Mouse (Mus musculus) MEL (cell line): ENCODE data around the gene Pla2g3. TPM values are rescaled to one million over a fixed set of nuclear protein-coding genes. Genes with fewer than 3 reads are reported as not detected.
A peak's percentile ranks its signal among the peaks of the same experiment; 100 is the strongest.

Source experiments
- DNase-seq: peaks from one replicate; pipeline ENCODE4 v3.0.0; 2011; ENCODE audit warnings: low read depth, low spot score
- H3K27ac ChIP-seq: 2 replicates; pipeline ENCODE4 v1.5.1; 2012; ENCODE audit warnings: low read depth, mild to moderate bottlenecking, control low read depth, low read length, moderate library complexity; ENCODE audit not compliant: control insufficient read depth
- H3K27me3 ChIP-seq, 2 experiments: fragments of 150-350 bp in 1 of 2; sonication (generic) in 1 of 2; 2 replicates each; pipeline ENCODE4 v1.6.1; 2012; ENCODE audit warnings: low read length in 2 of 2, mild to moderate bottlenecking in 2 of 2, improper control_type of control experiment in 1 of 2, moderate library complexity in 1 of 2; ENCODE audit not compliant: insufficient read depth in 2 of 2, control insufficient read depth in 1 of 2
- H3K36me3 ChIP-seq, 2 experiments: 2 replicates each; pipeline ENCODE4 v1.6.1; 2012 to 2014; ENCODE audit warnings: low read length in 2 of 2, improper control_type of control experiment in 1 of 2, inconsistent platforms in 1 of 2, mild to moderate bottlenecking in 1 of 2; ENCODE audit not compliant: insufficient read depth in 2 of 2, control insufficient read depth in 1 of 2
- H3K4me1 ChIP-seq, 2 experiments: fragments of 150-350 bp in 1 of 2; sonication (generic) in 1 of 2; 2 replicates each; pipeline ENCODE4 v1.6.1; 2012; ENCODE audit warnings: low read length in 2 of 2, improper control_type of control experiment in 1 of 2, mild to moderate bottlenecking in 1 of 2; ENCODE audit not compliant: insufficient read depth in 2 of 2, control insufficient read depth in 1 of 2
- H3K4me3 ChIP-seq, 2 experiments: fragments of 150-350 bp in 1 of 2; sonication (generic) in 1 of 2; 2 replicates each; pipeline ENCODE4 v1.5.1; 2012; ENCODE audit warnings: low read depth in 2 of 2, low read length in 2 of 2, mild to moderate bottlenecking in 2 of 2, moderate library complexity in 2 of 2, control low read depth in 1 of 2, improper control_type of control experiment in 1 of 2; ENCODE audit not compliant: control insufficient read depth in 1 of 2, insufficient read depth in 1 of 2
- H3K79me2 ChIP-seq: 2 replicates; pipeline ENCODE4 v1.6.1; 2012; ENCODE audit warnings: mild to moderate bottlenecking, low read length, moderate library complexity; ENCODE audit not compliant: control insufficient read depth, poor library complexity, insufficient read depth
- H3K9ac ChIP-seq: 2 replicates; pipeline ENCODE4 v1.6.1; 2012; ENCODE audit warnings: low read depth, mild to moderate bottlenecking, control low read depth, low read length, moderate library complexity; ENCODE audit not compliant: control insufficient read depth, poor library complexity, severe bottlenecking
- H3K9me3 ChIP-seq: fragments of 150-350 bp; sonication (generic); replicated peaks from 2 replicates; pipeline ENCODE4 v1.6.1; 2012; ENCODE audit warnings: mild to moderate bottlenecking, low read length, improper control_type of control experiment, moderate library complexity; ENCODE audit not compliant: insufficient read depth
- BHLHE40 ChIP-seq: IDR thresholded peaks from 2 replicates; pipeline ENCODE4 v1.6.1; 2012; ENCODE audit warnings: low read depth, mild to moderate bottlenecking, inconsistent platforms, low read length, improper control_type of control experiment, borderline replicate concordance
- CHD2 ChIP-seq: IDR thresholded peaks from 2 replicates; pipeline ENCODE4 v1.6.1; 2011; ENCODE audit warnings: low read length, improper control_type of control experiment
- ELF1 ChIP-seq: IDR thresholded peaks from 2 replicates; pipeline ENCODE4 v1.6.1; 2014; ENCODE audit warnings: low read depth, mild to moderate bottlenecking, inconsistent platforms, low read length, improper control_type of control experiment, moderate library complexity
- EP300 ChIP-seq, 2 experiments: IDR thresholded peaks; 2 replicates each; pipeline ENCODE4 v1.6.1; 2011; ENCODE audit warnings: improper control_type of control experiment in 2 of 2, low read length in 2 of 2, low read depth in 1 of 2, mild to moderate bottlenecking in 1 of 2
- ETS1 ChIP-seq: IDR thresholded peaks from 2 replicates; pipeline ENCODE4 v1.6.1; 2012; ENCODE audit warnings: low read depth, mild to moderate bottlenecking, inconsistent platforms, low read length, improper control_type of control experiment, moderate library complexity
- GATA1 ChIP-seq: IDR thresholded peaks from 2 replicates; pipeline ENCODE4 v1.6.1; 2011; ENCODE audit warnings: low read depth, low read length, improper control_type of control experiment
- JUND ChIP-seq: IDR thresholded peaks from 2 replicates; pipeline ENCODE4 v1.6.1; 2011; ENCODE audit warnings: low read depth, mild to moderate bottlenecking, improper control_type of control experiment, low read length
- KAT2A ChIP-seq: conservative IDR thresholded peaks from 2 replicates; pipeline ENCODE4 v1.6.1; 2012; ENCODE audit warnings: low read depth, low read length, improper control_type of control experiment, inconsistent platforms
- MAFK ChIP-seq: IDR thresholded peaks from 2 replicates; pipeline ENCODE4 v1.6.1; 2011; ENCODE audit warnings: low read depth, mild to moderate bottlenecking, low read length, improper control_type of control experiment, borderline replicate concordance
- MAX ChIP-seq: IDR thresholded peaks from 2 replicates; pipeline ENCODE4 v1.6.1; 2011; ENCODE audit warnings: low read length, improper control_type of control experiment
- MAZ ChIP-seq: IDR thresholded peaks from 2 replicates; pipeline ENCODE4 v1.6.1; 2012; ENCODE audit warnings: low read depth, mild to moderate bottlenecking, inconsistent platforms, low read length, improper control_type of control experiment
- MEF2A ChIP-seq: IDR thresholded peaks from 2 replicates; pipeline ENCODE4 v1.6.1; 2014; ENCODE audit warnings: low read depth, mild to moderate bottlenecking, inconsistent platforms, low read length, improper control_type of control experiment; ENCODE audit not compliant: poor library complexity, insufficient replicate concordance, severe bottlenecking; ENCODE audit errors: extremely low read depth
- MXI1 ChIP-seq: IDR thresholded peaks from 2 replicates; pipeline ENCODE4 v1.6.1; 2011; ENCODE audit warnings: mild to moderate bottlenecking, low read depth, low read length, improper control_type of control experiment
- MYB ChIP-seq: IDR thresholded peaks from 2 replicates; pipeline ENCODE4 v1.6.1; 2011; ENCODE audit warnings: mild to moderate bottlenecking, low read depth, low read length, improper control_type of control experiment
- MYC ChIP-seq: IDR thresholded peaks from 2 replicates; pipeline ENCODE4 v1.6.1; 2011; ENCODE audit warnings: low read depth, mild to moderate bottlenecking, low read length, improper control_type of control experiment, moderate library complexity
- NELFE ChIP-seq: IDR thresholded peaks from 2 replicates; pipeline ENCODE4 v1.6.1; 2011; ENCODE audit warnings: low read depth, low read length, improper control_type of control experiment
- POLR2AphosphoS2 ChIP-seq: IDR thresholded peaks from 2 replicates; pipeline ENCODE4 v1.6.1; 2011; ENCODE audit warnings: low read length, improper control_type of control experiment
- RAD21 ChIP-seq: IDR thresholded peaks from 2 replicates; pipeline ENCODE4 v1.6.1; 2011; ENCODE audit warnings: mild to moderate bottlenecking, low read depth, low read length, improper control_type of control experiment
- SIN3A ChIP-seq: IDR thresholded peaks from 2 replicates; pipeline ENCODE4 v1.6.1; 2012; ENCODE audit warnings: low read length, improper control_type of control experiment, inconsistent platforms
- TAL1 ChIP-seq: IDR thresholded peaks from 2 replicates; pipeline ENCODE4 v1.6.1; 2012; ENCODE audit warnings: mild to moderate bottlenecking, inconsistent platforms, low read length, moderate library complexity, mixed read lengths
- TBP ChIP-seq: IDR thresholded peaks from 2 replicates; pipeline ENCODE4 v1.8.0; 2011; ENCODE audit warnings: low read depth, low read length, improper control_type of control experiment
- UBTF ChIP-seq: IDR thresholded peaks from 2 replicates; pipeline ENCODE4 v1.6.1; 2012; ENCODE audit warnings: low read depth, mild to moderate bottlenecking, inconsistent platforms, low read length, improper control_type of control experiment, moderate library complexity, borderline replicate concordance; ENCODE audit not compliant: insufficient read depth
- USF1 ChIP-seq: IDR thresholded peaks from 2 replicates; pipeline ENCODE4 v1.6.1; 2014; ENCODE audit warnings: low read depth, mild to moderate bottlenecking, inconsistent platforms, low read length, improper control_type of control experiment, moderate library complexity
- ZC3H11A ChIP-seq: IDR thresholded peaks from 2 replicates; pipeline ENCODE4 v1.6.1; 2012; ENCODE audit warnings: low read depth, mild to moderate bottlenecking, inconsistent platforms, low read length, improper control_type of control experiment
- ZNF384 ChIP-seq: IDR thresholded peaks from 2 replicates; pipeline ENCODE4 v1.6.1; 2012; ENCODE audit warnings: low read depth, mild to moderate bottlenecking, inconsistent platforms, low read length, improper control_type of control experiment
- polyA plus RNA-seq, 2 experiments: library from polyadenylated mRNA; stranded (reverse) in 1 of 2; unstranded in 1 of 2; fragments of >175 nt in 1 of 2; fragments of >200 nt in 1 of 2; gene quantifications; 2 replicates each; pipeline versions ENCODE4 v1.2.1 to v1.2.4; 2012; ENCODE audit warnings: low replicate concordance in 2 of 2, low read depth in 1 of 2; ENCODE audit not compliant: insufficient read length in 2 of 2, insufficient read depth in 1 of 2, missing spikeins in 1 of 2
- total RNA-seq: library from RNA; depleted of rRNA; stranded (reverse); fragments of 300-350 nt; gene quantifications from 2 replicates; pipeline ENCODE4 v1.2.3, GENCODE M21; 2012

The Pla2g3 gene
- total and polyA plus RNA-seq, 3 experiments, result 0.15 to 0.39 TPM; not detected in 1

DNA sequence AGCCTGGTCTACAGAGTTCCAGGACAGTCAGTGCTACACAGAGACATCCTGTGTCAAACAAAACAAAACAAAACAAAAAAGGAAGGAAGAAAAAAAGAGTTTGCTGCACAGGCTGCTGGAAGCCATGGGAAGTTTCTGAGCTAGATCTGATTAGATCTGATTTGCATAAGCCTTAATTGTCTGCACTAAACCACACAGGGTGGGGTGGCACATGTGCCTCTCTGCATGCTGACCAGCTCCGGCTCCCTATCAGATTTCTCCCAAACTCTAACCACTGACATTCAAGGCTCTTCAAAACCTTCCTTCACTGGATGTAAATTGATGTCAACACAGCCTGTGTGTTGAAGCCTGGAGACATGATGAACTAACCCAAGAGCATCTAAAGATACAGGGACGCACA is 59.0 kb downstream of the Pla2g3 start:
- Histone ChIP-seq H3K27me3 (peaks cover 0 to 2% of the 10 kb centered on the region in 2 experiments; a peak in 1 of 4 replicates), H3K4me1 (peaks cover 2 to 10% of the 10 kb centered on the region in 2 experiments; a peak in 3 of 4 replicates), H3K9ac (no peak overlapping the region), H3K4me3 (no peak overlapping the region), H3K9me3 (no peaks in the 10 kb centered on the region), H3K79me2 (no peaks in the 10 kb centered on the region), H3K27ac (no peak overlapping the region), H3K36me3 (no peaks in the 10 kb centered on the region)
- no peak for DNase-seq
- TF ChIP-seq CHD2 (no peak), GATA1 (peak; percentile 35; the same call in 1 of the 2 replicates), SIN3A (peak; percentile 46; the same call in 1 of the 2 replicates), MAX (0 out of 2 replicates have a peak, but pooled peaks have one; percentile 27), MYC (0 out of 2 replicates have a peak, but pooled peaks have one; percentile 26), TBP (no peak), BHLHE40 (peak; percentile 58; the same call in 1 of the 2 replicates), EP300 (IDR thresholded peaks at IDR 0.05; ENCODE audit: low read depth in 1 of 2, low read length in 2 of 2) (0 out of 4 replicates have a peak, but pooled peaks have one; percentile 6 to 15), ETS1 (peak; percentile 64), USF1 (peak; percentile 36; the same call in 1 of the 2 replicates), MAFK (no peak), MXI1 (peak; percentile 56; the same call in 1 of the 2 replicates)

DNA sequence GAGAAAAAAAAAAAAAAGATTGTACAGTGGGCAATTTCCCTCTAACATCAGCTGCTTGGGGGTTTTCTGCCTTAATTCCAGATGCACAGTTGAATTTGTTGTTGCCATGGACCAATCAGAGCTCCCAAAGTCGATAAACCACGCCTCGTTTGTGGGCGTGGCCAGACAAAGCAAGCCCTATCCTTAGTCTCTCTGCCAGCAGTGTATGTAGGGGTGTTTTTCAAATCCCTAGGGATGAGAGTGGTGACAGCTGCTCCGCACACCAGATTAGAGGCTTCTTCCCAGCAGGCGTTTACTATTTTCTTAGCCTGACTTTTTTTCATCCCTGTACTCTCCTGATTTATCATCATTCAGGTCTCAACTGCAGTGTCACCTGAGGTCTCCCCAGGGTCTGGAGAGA is 59.9 kb downstream of the Pla2g3 start:
- no peaks in the 10 kb centered on the region for H3K36me3 ChIP-seq

More for the DNA sequence above, 59.9 kb downstream of the Pla2g3 start:
- TF ChIP-seq NELFE (no peak), ZC3H11A (no peak), MEF2A (no peak), GATA1 (no peak), MYB (no peak), TBP (no peak), TAL1 (no peak), KAT2A (no peak), JUND (no peak), UBTF (no peak), MAFK (no peak), ELF1 (no peak), POLR2AphosphoS2 (no peak), USF1 (no peak), RAD21 (no peak), CHD2 (no peak), MAZ (no peak), ZNF384 (no peak)
- Histone ChIP-seq H3K27ac (no peak overlapping the region), H3K79me2 (no peaks in the 10 kb centered on the region), H3K4me1 (peaks cover 2 to 10% of the 10 kb centered on the region in 2 experiments; a peak in 3 of 4 replicates), H3K9me3 (no peaks in the 10 kb centered on the region), H3K27me3 (peaks cover 0 to 2% of the 10 kb centered on the region in 2 experiments; a peak in 1 of 4 replicates), H3K4me3 (no peak overlapping the region), H3K9ac (no peak overlapping the region)
- peak; percentile 65 for DNase-seq
